Comparison of ENCODE assay signal across 9 mouse cellular contexts in the genomic region with DNA sequence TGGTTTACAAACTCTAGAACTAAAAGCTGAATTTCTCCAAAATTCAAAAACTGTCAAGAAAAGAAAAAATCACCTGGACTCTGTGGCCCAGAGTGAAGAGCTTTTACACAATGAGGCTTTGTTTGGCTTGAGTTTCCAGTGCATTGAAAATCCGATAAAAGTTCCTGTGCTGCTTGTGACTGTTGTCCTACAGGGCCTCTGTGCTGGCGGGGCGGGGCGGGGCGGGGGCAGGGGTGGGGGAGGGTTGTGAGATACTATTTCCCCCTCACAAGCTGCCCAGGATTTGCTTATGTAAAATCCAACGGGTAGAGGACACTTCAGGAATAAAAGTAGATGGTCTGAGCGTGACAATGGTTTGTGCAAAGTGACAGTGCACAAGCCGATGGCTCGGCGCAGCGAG. TPM values are rescaled to one million over a fixed set of nuclear protein-coding genes. Genes with fewer than 3 reads are reported as not detected.
A peak's percentile ranks its signal among the peaks of the same experiment; 100 is the strongest.
DNase-seq lines count a peak whose midpoint lies in the region; ATAC-seq lines count a peak whose summit lies in the region.
"Had no signal": no experiment of that assay in that cellular context is flagged by ENCODE, and none has a peak within 500 bp of the region (broad histone marks: within the 10 kb centered on the region; RNA-seq: fewer than 3 reads in every experiment).

No protein-coding gene starts in this region.

- no peaks in the 10 kb centered on the region for H3K36me3 ChIP-seq in heart, embryonic 14.5 days (ENCODE audit: control insufficient read depth, insufficient read depth, low read length)
- no peaks in the 10 kb centered on the region for H3K36me3 ChIP-seq in midbrain, embryonic 11.5 days (ENCODE audit: control insufficient read depth, insufficient read depth, low read length)
- no peaks in the 10 kb centered on the region for H3K36me3 ChIP-seq in midbrain, embryonic 13.5 days
- no peaks in the 10 kb centered on the region for H3K36me3 ChIP-seq in liver, embryonic 11.5 days (ENCODE audit: control insufficient read depth, insufficient read depth, low read length)

- H3K4me2 ChIP-seq in heart, embryonic 14.5 days (ENCODE audit: low read length) = peak overlapping the region; percentile 26; the same call in 1 of the 2 replicates
- H3K4me2 ChIP-seq in midbrain, embryonic 11.5 days = peak overlapping the region; percentile 11; the same call in 1 of the 2 replicates
- H3K4me2 ChIP-seq in midbrain, embryonic 13.5 days (replicated peaks) = no peak overlapping the region
- H3K4me2 ChIP-seq in liver, embryonic 11.5 days = peak overlapping the region; percentile 23

- ATAC-seq in heart, embryonic 14.5 days (ENCODE audit: insufficient number of reproducible peaks, insufficient read depth, low FRiP score, low read depth) = no peak
- no peak for ATAC-seq in midbrain, embryonic 11.5 days (ENCODE audit: low FRiP score)
- no peak for ATAC-seq in midbrain, embryonic 13.5 days
- peak; percentile 64 for ATAC-seq in liver, embryonic 11.5 days (replicated peaks; ENCODE audit: low FRiP score)

- H3K9ac ChIP-seq in heart, embryonic 14.5 days (ENCODE audit: low read length) = no peak overlapping the region
- no peak overlapping the region for H3K9ac ChIP-seq in midbrain, embryonic 11.5 days (ENCODE audit: low read length)
- H3K9ac ChIP-seq in midbrain, embryonic 13.5 days (replicated peaks) = no peak overlapping the region
- H3K9ac ChIP-seq in liver, embryonic 11.5 days (ENCODE audit: low read depth, low read length) = no peak overlapping the region

- 33% methylated on average over 11 of the region's 11 CpGs for WGBS in heart, embryonic 14.5 days
- 24% methylated on average over 11 of the region's 11 CpGs for WGBS in midbrain, embryonic 11.5 days
- WGBS in midbrain, embryonic 13.5 days = 27% methylated on average over 11 of the region's 11 CpGs
- 35% methylated on average over 11 of the region's 11 CpGs for WGBS in liver, embryonic 11.5 days

- intact Hi-C loops in heart, postnatal 10 days (cut with DNase I) = no loop called here

- no peaks in the 10 kb centered on the region for H3K4me1 ChIP-seq in heart, embryonic 14.5 days (ENCODE audit: control insufficient read depth in 2 of 2, insufficient read depth in 2 of 2, low read length in 2 of 2)
- peaks cover 3% of the 10 kb centered on the region; the same call in 1 of the 2 replicates for H3K4me1 ChIP-seq in midbrain, embryonic 11.5 days (ENCODE audit: control insufficient read depth, insufficient read depth, low read length)
- H3K4me1 ChIP-seq in midbrain, embryonic 13.5 days (replicated peaks) = 0 out of 2 replicates have a peak, but pooled peaks cover 5% of the 10 kb centered on the region
- no peaks in the 10 kb centered on the region for H3K4me1 ChIP-seq in liver, embryonic 11.5 days (replicated peaks; ENCODE audit: control insufficient read depth, insufficient read depth, low read length)

- no peak for DNase-seq in heart, postnatal 10 days
- no peak for DNase-seq in midbrain, embryonic 11.5 days (ENCODE audit: low spot score, missing footprints)
- no peak for DNase-seq in liver, embryonic 11.5 days (ENCODE audit: low spot score)
- DNase-seq in right cerebral cortex, postnatal 14 days = no peak
- no peak for DNase-seq in layer of hippocampus, adult 11-12 months (ENCODE audit: low spot score)
- DNase-seq: cerebellum, adult 9-11 months; thymus, postnatal 4 days had no signal

- no peak overlapping the region for H3K4me3 ChIP-seq in heart, embryonic 14.5 days (ENCODE audit: control insufficient read depth in 1 of 2, insufficient read depth in 1 of 2, low read depth in 1 of 2, low read length in 2 of 2)
- H3K4me3 ChIP-seq in midbrain, embryonic 11.5 days (ENCODE audit: low read depth, low read length) = no peak overlapping the region
- no peak overlapping the region for H3K4me3 ChIP-seq in midbrain, embryonic 13.5 days (replicated peaks)
- H3K4me3 ChIP-seq in liver, embryonic 11.5 days (ENCODE audit: low read depth, low read length) = no peak overlapping the region

- no peaks in the 10 kb centered on the region for H3K27me3 ChIP-seq in heart, embryonic 14.5 days (ENCODE audit: control insufficient read depth, insufficient read depth, low read length)
- H3K27me3 ChIP-seq in midbrain, embryonic 11.5 days (ENCODE audit: control insufficient read depth, insufficient read depth, low read length) = no peaks in the 10 kb centered on the region
- 0 out of 2 replicates have a peak, but pooled peaks cover 4% of the 10 kb centered on the region for H3K27me3 ChIP-seq in midbrain, embryonic 13.5 days
- H3K27me3 ChIP-seq in liver, embryonic 11.5 days (replicated peaks; ENCODE audit: control insufficient read depth, insufficient read depth, low read length) = no peaks in the 10 kb centered on the region

- H3K9me3 ChIP-seq in heart, embryonic 14.5 days (ENCODE audit: control insufficient read depth, low read length) = no peaks in the 10 kb centered on the region
- H3K9me3 ChIP-seq in midbrain, embryonic 11.5 days (ENCODE audit: control insufficient read depth, low read length) = no peaks in the 10 kb centered on the region
- no peaks in the 10 kb centered on the region for H3K9me3 ChIP-seq in midbrain, embryonic 13.5 days
- H3K9me3 ChIP-seq in liver, embryonic 11.5 days (ENCODE audit: control insufficient read depth, low read length) = no peaks in the 10 kb centered on the region

- no peak overlapping the region for H3K27ac ChIP-seq in heart, embryonic 14.5 days (replicated peaks in 1 of 2; ENCODE audit: control insufficient read depth in 1 of 2, insufficient read depth in 1 of 2, low read depth in 2 of 2, low read length in 2 of 2)
- H3K27ac ChIP-seq in midbrain, embryonic 11.5 days (ENCODE audit: low read depth, low read length) = no peak overlapping the region
- H3K27ac ChIP-seq in midbrain, embryonic 13.5 days = no peak overlapping the region
- H3K27ac ChIP-seq in liver, embryonic 11.5 days (ENCODE audit: low read depth, low read length) = no peak overlapping the region

RNA-seq across cellular contexts. Expression of a gene that starts 16.2 kb away (rescaled TPM):
- 2.4 and 3.0 TPM in 2 replicates for polyA plus RNA-seq in heart, embryonic 14.5 days (2014; fragmentation: Nextera tagmentation; extraction: Ambion mirVana)
- 10 to 100 TPM; 13.9 to 32.2 TPM for total RNA-seq in heart, postnatal 10 days (2021)
- polyA plus RNA-seq in midbrain, embryonic 11.5 days (2014; fragmentation: Nextera tagmentation; extraction: Ambion mirVana) = 0.22 and 0.29 TPM in 2 replicates
- 0.18 and 0.22 TPM in 2 replicates for polyA plus RNA-seq in midbrain, embryonic 13.5 days (2015; fragmentation: Nextera tagmentation; extraction: Ambion mirVana)
- polyA plus RNA-seq in liver, embryonic 11.5 days (2014; fragmentation: Nextera tagmentation; extraction: Ambion mirVana) = 1.1 and 1.2 TPM in 2 replicates
